ENCODE assay signal across 8 mouse cellular contexts in the genomic region with DNA sequence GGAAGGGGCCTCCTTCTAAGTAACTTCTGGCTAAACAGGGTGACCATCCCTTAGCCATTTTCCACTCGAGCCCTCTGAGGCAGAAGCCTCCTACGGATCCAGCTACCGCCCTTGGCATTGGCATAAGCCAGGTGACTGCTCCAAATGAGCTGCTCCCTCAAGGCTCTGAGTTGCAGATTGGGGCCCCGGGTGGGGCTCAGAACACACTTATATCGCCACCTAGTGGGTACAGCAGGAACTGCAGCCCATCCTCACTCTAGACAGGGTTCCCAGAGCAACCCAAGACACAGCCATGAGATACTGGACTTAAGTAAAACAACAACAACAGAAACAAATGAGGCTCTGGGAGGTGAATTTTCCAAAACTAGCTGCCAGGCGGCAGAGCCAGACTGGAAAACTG. TPM values are rescaled to one million over a fixed set of nuclear protein-coding genes. Genes with fewer than 3 reads are reported as not detected.
DNase-seq lines count a peak whose midpoint lies in the region; ATAC-seq and TF ChIP-seq lines count a peak whose summit lies in the region.

No protein-coding gene starts in this region.

- H3K9me3 ChIP-seq in MEL (replicated peaks; ENCODE audit: insufficient read depth, low read length): no peaks in the 10 kb centered on the region
- H3K9me3 ChIP-seq in hindbrain, embryonic 11.5 days (ENCODE audit: control insufficient read depth, low read length): no peaks in the 10 kb centered on the region
- H3K9me3 ChIP-seq in lung, postnatal 0 days (ENCODE audit: low read length): no peaks in the 10 kb centered on the region

- no peak overlapping the region for H3K27ac ChIP-seq in MEL (ENCODE audit: control insufficient read depth, low read depth, low read length)
- no peak overlapping the region for H3K27ac ChIP-seq in cerebellum, adult 2 months (ENCODE audit: insufficient read depth, low read length)
- no peak overlapping the region for H3K27ac ChIP-seq in hindbrain, embryonic 11.5 days (ENCODE audit: low read depth, low read length)
- H3K27ac ChIP-seq in lung, postnatal 0 days (ENCODE audit: low read length): no peak overlapping the region

- TF ChIP-seq RAD21 in MEL (IDR thresholded peaks at IDR 0.05; ENCODE audit: low read depth, low read length): peak; percentile 79

- no peak overlapping the region for H3K4me2 ChIP-seq in hindbrain, embryonic 11.5 days (replicated peaks; ENCODE audit: low read depth, low read length)
- H3K4me2 ChIP-seq in lung, postnatal 0 days (replicated peaks; ENCODE audit: low read depth, low read length): no peak overlapping the region

- no peak for TF ChIP-seq POLR2A in MEL (IDR thresholded peaks at IDR 0.05; ENCODE audit: control insufficient read depth in 1 of 2, insufficient read depth in 1 of 2, low read depth in 1 of 2, low read length in 2 of 2, poor library complexity in 1 of 2)
- no peak for TF ChIP-seq POLR2A in cerebellum, adult 2 months (IDR thresholded peaks at IDR 0.05; ENCODE audit: borderline replicate concordance, insufficient read depth, low read length)

- ATAC-seq in hindbrain, embryonic 11.5 days (ENCODE audit: low FRiP score): peak; percentile 64; the same call in 1 of the 2 replicates
- ATAC-seq in lung, postnatal 0 days: peak; percentile 73

- under 1% methylated on average over 6 of the region's 6 CpGs for WGBS in cerebellum, adult 2 months
- 2% methylated on average over 6 of the region's 6 CpGs for WGBS in hindbrain, embryonic 11.5 days
- WGBS in lung, postnatal 0 days: 3% methylated on average over 6 of the region's 6 CpGs

- TF ChIP-seq CTCF in MEL (IDR thresholded peaks at IDR 0.05 in 2 of 3, conservative IDR thresholded peaks at IDR 0.05 in 1 of 3; ENCODE audit: control insufficient read depth in 1 of 3, insufficient read depth in 1 of 3, low read depth in 2 of 3, low read length in 3 of 3, poor library complexity in 1 of 3, severe bottlenecking in 1 of 3): peak; percentile 88 to 93 (median 92)
- peak; percentile 86 for TF ChIP-seq CTCF in cerebellum, adult 2 months (IDR thresholded peaks at IDR 0.05; ENCODE audit: borderline replicate concordance, insufficient read depth, low read depth, low read length)
- TF ChIP-seq CTCF in lung, postnatal 0 days (IDR thresholded peaks at IDR 0.05): peak; percentile 93

- peak overlapping the region in 1 of 2 experiments; percentile 43; a peak in 1 of 4 replicates for H3K4me3 ChIP-seq in MEL (ENCODE audit: control insufficient read depth in 1 of 2, insufficient read depth in 1 of 2, low read depth in 2 of 2, low read length in 2 of 2)
- no peak overlapping the region for H3K4me3 ChIP-seq in cerebellum, adult 2 months (replicated peaks; ENCODE audit: insufficient read depth, low read depth, low read length)
- no peak overlapping the region for H3K4me3 ChIP-seq in hindbrain, embryonic 11.5 days (ENCODE audit: low read depth, low read length)
- H3K4me3 ChIP-seq in lung, postnatal 0 days (ENCODE audit: low read depth, low read length): no peak overlapping the region

- peak; percentile 79 for DNase-seq in MEL (ENCODE audit: low read depth, low spot score)
- peak; percentile 79 to 85 for DNase-seq in cerebellum, adult 2 months
- DNase-seq in frontal cortex, adult 2 months (ENCODE audit: extremely low spot score in 1 of 2, low spot score in 1 of 2): peak; percentile 20 to 91
- peak; percentile 91 for DNase-seq in hindbrain, embryonic 11.5 days (ENCODE audit: low spot score)
- DNase-seq in layer of hippocampus, postnatal 10 days (ENCODE audit: low spot score in 2 of 2): peak; percentile 82 to 85
- DNase-seq in lung, postnatal 0 days (ENCODE audit: low spot score): peak; percentile 77
- DNase-seq in retina, adult 2 months (ENCODE audit: low read depth, low spot score): peak; percentile 44
- peak; percentile 80 for DNase-seq in thymus, postnatal 25 days

- no peaks in the 10 kb centered on the region for H3K4me1 ChIP-seq in MEL (ENCODE audit: control insufficient read depth in 1 of 2, insufficient read depth in 2 of 2, low read length in 2 of 2)
- H3K4me1 ChIP-seq in cerebellum, adult 2 months (ENCODE audit: control insufficient read depth, insufficient read depth, low read length): 0 out of 2 replicates have a peak, but pooled peaks cover 2% of the 10 kb centered on the region
- no peaks in the 10 kb centered on the region for H3K4me1 ChIP-seq in hindbrain, embryonic 11.5 days (replicated peaks; ENCODE audit: control insufficient read depth, insufficient read depth, low read length)
- H3K4me1 ChIP-seq in lung, postnatal 0 days (ENCODE audit: insufficient read depth, low read depth, low read length): no peaks in the 10 kb centered on the region

- no peak overlapping the region for H3K9ac ChIP-seq in MEL (ENCODE audit: control insufficient read depth, low read depth, low read length, poor library complexity, severe bottlenecking)
- H3K9ac ChIP-seq in hindbrain, embryonic 11.5 days (ENCODE audit: low read depth, low read length): no peak overlapping the region
- H3K9ac ChIP-seq in lung, postnatal 0 days (replicated peaks; ENCODE audit: low read depth): no peak overlapping the region

- H3K36me3 ChIP-seq in MEL (ENCODE audit: control insufficient read depth in 1 of 2, insufficient read depth in 2 of 2, low read length in 2 of 2): no peaks in the 10 kb centered on the region
- no peaks in the 10 kb centered on the region for H3K36me3 ChIP-seq in hindbrain, embryonic 11.5 days (ENCODE audit: control insufficient read depth, insufficient read depth, low read length)
- H3K36me3 ChIP-seq in lung, postnatal 0 days (ENCODE audit: insufficient read depth, low read length): no peaks in the 10 kb centered on the region

- no peaks in the 10 kb centered on the region for H3K79me2 ChIP-seq in MEL (ENCODE audit: control insufficient read depth, insufficient read depth, low read length, poor library complexity)

- no peaks in the 10 kb centered on the region for H3K27me3 ChIP-seq in MEL (ENCODE audit: control insufficient read depth in 1 of 2, insufficient read depth in 2 of 2, low read length in 2 of 2)
- no peaks in the 10 kb centered on the region for H3K27me3 ChIP-seq in cerebellum, adult 2 months (ENCODE audit: control insufficient read depth, insufficient read depth, low read length)
- no peaks in the 10 kb centered on the region for H3K27me3 ChIP-seq in hindbrain, embryonic 11.5 days (ENCODE audit: control insufficient read depth, insufficient read depth, low read length)
- no peaks in the 10 kb centered on the region for H3K27me3 ChIP-seq in lung, postnatal 0 days (replicated peaks; ENCODE audit: insufficient read depth, low read length)

- TF ChIP-seq EP300 in MEL (IDR thresholded peaks at IDR 0.05; ENCODE audit: low read depth in 1 of 2, low read length in 2 of 2): no peak
- TF ChIP-seq EP300 in lung, postnatal 0 days (IDR thresholded peaks at IDR 0.05): no peak

TF ChIP-seq in MEL, 35 proteins besides CTCF, POLR2A, EP300 and RAD21:
- no peak for TF ChIP-seq UBTF (IDR thresholded peaks at IDR 0.05; ENCODE audit: borderline replicate concordance, insufficient read depth, low read depth, low read length)
- peak; percentile 63; the same call in 1 of the 2 replicates for TF ChIP-seq MAZ (IDR thresholded peaks at IDR 0.05; ENCODE audit: low read depth, low read length)
- TF ChIP-seq BHLHE40 (IDR thresholded peaks at IDR 0.05; ENCODE audit: borderline replicate concordance, low read depth, low read length): 0 out of 2 replicates have a peak, but pooled peaks have one; percentile 17
- TF ChIP-seq ZC3H11A (IDR thresholded peaks at IDR 0.05; ENCODE audit: low read depth, low read length): peak; percentile 75
- TF ChIP-seq MAX (IDR thresholded peaks at IDR 0.05; ENCODE audit: low read length): 0 out of 2 replicates have a peak, but pooled peaks have one; percentile 23
- peak; percentile 85 for TF ChIP-seq SMC3 (IDR thresholded peaks at IDR 0.05; ENCODE audit: low read depth, low read length)
- TF ChIP-seq SIN3A (IDR thresholded peaks at IDR 0.05; ENCODE audit: low read length): no peak

RNA-seq across cellular contexts. Expression of a gene that starts 15.8 kb away (rescaled TPM):
- 61.3 and 61.8 TPM in 2 replicates for total RNA-seq in MEL (2012; rRNA removed)
- polyA plus RNA-seq in MEL (2012; ENCODE audit: insufficient read depth in 1 of 2, insufficient read length in 2 of 2, low read depth in 1 of 2, low replicate concordance in 2 of 2, missing spikeins in 1 of 2): 10 to 100 TPM in 1 of 2 experiments, not detected in 1; 49.7 TPM
- polyA plus RNA-seq in cerebellum, adult 2 months (2012; rRNA removed): 113 and 124 TPM in 2 replicates
- 116 and 120 TPM in 2 replicates for polyA plus RNA-seq in frontal cortex, adult 2 months (2012; rRNA removed)
- 179 and 180 TPM in 2 replicates for polyA plus RNA-seq in hindbrain, embryonic 11.5 days (2014; fragmentation: Nextera tagmentation; extraction: Ambion mirVana)
- 10 to 100 TPM; 54.4 to 59.7 TPM for total RNA-seq in layer of hippocampus, postnatal 10 days (2021)
- 146 and 148 TPM in 2 replicates for polyA plus RNA-seq in lung, postnatal 0 days (2015; fragmentation: Nextera tagmentation; extraction: Ambion mirVana)

RNA-seq across cellular contexts. Expression of a gene that starts 23.9 kb away (rescaled TPM):
- not detected in 2 replicates for total RNA-seq in MEL (2012; rRNA removed)
- polyA plus RNA-seq in MEL (2012; ENCODE audit: insufficient read depth in 1 of 2, insufficient read length in 2 of 2, low read depth in 1 of 2, low replicate concordance in 2 of 2, missing spikeins in 1 of 2): under 1 TPM in 1 of 2 experiments, not detected in 1; 0.07 TPM
- polyA plus RNA-seq in cerebellum, adult 2 months (2012; rRNA removed): not detected in 2 replicates
- not detected in 2 replicates for polyA plus RNA-seq in frontal cortex, adult 2 months (2012; rRNA removed)
- not detected in 2 replicates for polyA plus RNA-seq in hindbrain, embryonic 11.5 days (2014; fragmentation: Nextera tagmentation; extraction: Ambion mirVana)
- not detected for total RNA-seq in layer of hippocampus, postnatal 10 days (2021)
- polyA plus RNA-seq in lung, postnatal 0 days (2015; fragmentation: Nextera tagmentation; extraction: Ambion mirVana): not detected in 2 replicates
